ENCODE assay signal across 8 mouse cellular contexts in the genomic region with DNA sequence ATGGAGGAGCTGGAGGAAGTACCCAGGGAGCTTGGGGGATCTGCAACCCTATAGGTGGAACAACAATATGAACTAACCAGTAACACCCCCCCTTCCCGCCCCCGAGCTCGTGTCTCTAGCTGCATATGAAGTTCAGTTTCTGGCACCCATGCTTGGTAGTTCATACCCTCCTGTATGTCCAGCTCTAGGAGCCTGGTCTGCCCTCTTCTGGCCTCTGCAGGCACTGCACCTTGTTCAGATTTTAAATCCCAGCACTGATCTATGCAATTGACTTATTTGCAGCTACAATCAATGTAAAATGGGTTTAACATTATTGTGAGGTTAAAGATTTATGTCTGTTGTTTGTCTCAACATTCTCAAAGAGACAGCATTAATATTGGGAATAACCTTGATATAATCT.
DNase-seq lines count a peak whose midpoint lies in the region; ATAC-seq and TF ChIP-seq lines count a peak whose summit lies in the region.
"Had no signal": no experiment of that assay in that cellular context is flagged by ENCODE, and none has a peak within 500 bp of the region (broad histone marks: within the 10 kb centered on the region; RNA-seq: fewer than 3 reads in every experiment).

No protein-coding gene starts in this region.

- H3K9me3 ChIP-seq in forebrain, embryonic 15.5 days = no peaks in the 10 kb centered on the region
- H3K9me3 ChIP-seq: neural tube, embryonic 12.5 days had no signal

- H3K4me1 ChIP-seq in lung, adult 2 months (ENCODE audit: control insufficient read depth, insufficient read depth, low read length) = no peaks in the 10 kb centered on the region
- no peaks in the 10 kb centered on the region for H3K4me1 ChIP-seq in forebrain, embryonic 15.5 days
- H3K4me1 ChIP-seq: neural tube, embryonic 12.5 days had no signal

- H3K4me2 ChIP-seq in forebrain, embryonic 15.5 days (replicated peaks) = no peak overlapping the region
- H3K4me2 ChIP-seq: neural tube, embryonic 12.5 days had no signal

- H3K27me3 ChIP-seq in forebrain, embryonic 15.5 days = no peaks in the 10 kb centered on the region
- H3K27me3 ChIP-seq: neural tube, embryonic 12.5 days had no signal

- no peak for DNase-seq in lung, adult 2 months
- DNase-seq in lung, postnatal 25 days (ENCODE audit: low spot score) = no peak
- DNase-seq in R1 (ENCODE audit: low read depth, low spot score) = peak; percentile 53
- DNase-seq in thymus, postnatal 0 days (ENCODE audit: low spot score) = peak; percentile 23
- no peak for DNase-seq in ovary, adult 18-20 months (ENCODE audit: low spot score)

- H3K4me3 ChIP-seq in lung, adult 2 months (replicated peaks; ENCODE audit: extremely low read depth, low read depth, low read length) = no peak overlapping the region
- no peak overlapping the region for H3K4me3 ChIP-seq in forebrain, embryonic 15.5 days
- H3K4me3 ChIP-seq: neural tube, embryonic 12.5 days had no signal

- H3K9ac ChIP-seq in forebrain, embryonic 15.5 days (replicated peaks) = no peak overlapping the region
- H3K9ac ChIP-seq: neural tube, embryonic 12.5 days had no signal

- H3K27ac ChIP-seq in forebrain, embryonic 15.5 days (replicated peaks) = no peak overlapping the region
- H3K27ac ChIP-seq: neural tube, embryonic 12.5 days had no signal

- WGBS in lung, adult 2 months = 80% methylated on average over 3 of the region's 3 CpGs
- WGBS in forebrain, embryonic 15.5 days = 79% methylated on average over 3 of the region's 3 CpGs

- peak; percentile 87 for ATAC-seq in granulocyte monocyte progenitor cell, adult 5-6 weeks (replicated peaks; ENCODE audit: poor library complexity, severe bottlenecking)
- ATAC-seq in forebrain, embryonic 15.5 days (replicated peaks) = no peak

- peak; percentile 33; the same call in 1 of the 2 replicates for TF ChIP-seq CTCF in lung, adult 2 months (IDR thresholded peaks at IDR 0.05; ENCODE audit: insufficient read depth, low read length)

- TF ChIP-seq POLR2A in lung, adult 2 months (IDR thresholded peaks at IDR 0.05; ENCODE audit: borderline replicate concordance, extremely low read depth, low read depth, low read length) = no peak

- no peaks in the 10 kb centered on the region for H3K36me3 ChIP-seq in forebrain, embryonic 15.5 days
- H3K36me3 ChIP-seq: neural tube, embryonic 12.5 days had no signal

Comparison
In these comparisons a context has a peak if more than half of its experiments do, and no peak if none do; other contexts are left out.
1. DNase-seq: peak in R1 (single experiment) and thymus, postnatal 0 days (single experiment); none in lung, adult 2 months (single experiment), lung, postnatal 25 days (single experiment) and ovary, adult 18-20 months (single experiment).